Comparison of ENCODE assay signal across 9 mouse cellular contexts in genomic region chr5:77372778-77373177, GRCm38 (mm10). TPM values are rescaled to one million over a fixed set of nuclear protein-coding genes. Genes with fewer than 3 reads are reported as not detected.
DNase-seq lines count a peak whose midpoint lies in the region.
"Had no signal": no experiment of that assay in that cellular context is flagged by ENCODE, and none has a peak within 500 bp of the region (broad histone marks: within the 10 kb centered on the region; RNA-seq: fewer than 3 reads in every experiment).

No protein-coding gene starts in this region.

- peak; percentile 49 for DNase-seq in kidney, adult 18-20 months
- DNase-seq in kidney, adult 9 months, result no peak
- DNase-seq in MEL-GATA-1-ER (ENCODE audit: extremely low read depth, low read depth), result peak; percentile 13
- peak; percentile 63 to 67 for DNase-seq in heart, postnatal 10 days
- DNase-seq in skeletal muscle tissue, adult 2 months (ENCODE audit: low read depth, low spot score), result peak; percentile 45
- DNase-seq in ovary, postnatal 36 days (ENCODE audit: low spot score), result no peak
- DNase-seq in right cerebral cortex, postnatal 14 days, result no peak
- DNase-seq in frontal cortex, postnatal 14 days (ENCODE audit: low spot score in 2 of 2), result no peak
- DNase-seq: layer of hippocampus, adult 9-11 months had no signal

- intact Hi-C loops in heart, postnatal 10 days (cut with DNase I), result no loop called here

RNA-seq across cellular contexts. Expression of gene Igfbp7, which starts 35.1 kb away (rescaled TPM):
- total RNA-seq in heart, postnatal 10 days (2021), result 100 to 1,000 TPM; 435 to 466 TPM

Comparison
In these comparisons a context has a peak if more than half of its experiments do, and no peak if none do; other contexts are left out.
1. DNase-seq: peak in kidney, adult 18-20 months (single experiment), MEL-GATA-1-ER (single experiment), heart, postnatal 10 days (2 of 2) and skeletal muscle tissue, adult 2 months (single experiment); none in kidney, adult 9 months (single experiment), ovary, postnatal 36 days (single experiment), right cerebral cortex, postnatal 14 days (single experiment) and frontal cortex, postnatal 14 days (0 of 2).